Mouse (Mus musculus): ENCODE data around the gene Itgb8. TPM values are rescaled to one million over a fixed set of nuclear protein-coding genes. Genes with fewer than 3 reads are reported as not detected.

Itgb8 gene
- polyA plus RNA-seq, 1 experiment = 1.0 TPM

DNA sequence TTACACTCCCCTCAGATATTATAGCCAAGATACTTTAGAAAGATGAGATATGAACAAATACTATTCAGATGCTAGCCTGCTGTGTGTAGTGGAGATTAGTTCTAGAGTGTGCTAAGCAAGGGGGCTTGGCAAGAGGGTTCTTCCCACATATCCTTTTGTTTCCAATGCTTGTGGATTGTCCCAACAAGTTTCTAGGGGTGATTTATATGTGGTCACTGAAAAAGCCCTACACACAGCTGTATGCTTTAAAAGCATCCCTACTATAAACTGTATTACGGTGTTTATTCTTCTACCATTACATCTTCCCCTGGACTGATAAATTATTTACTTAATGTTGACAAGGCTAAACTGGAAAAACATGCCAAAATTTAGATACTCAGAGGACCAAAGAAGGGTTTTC lies 92.6 kb downstream of the Itgb8 start:
- no peak for DNase-seq (ENCODE audit: low spot score)

DNA sequence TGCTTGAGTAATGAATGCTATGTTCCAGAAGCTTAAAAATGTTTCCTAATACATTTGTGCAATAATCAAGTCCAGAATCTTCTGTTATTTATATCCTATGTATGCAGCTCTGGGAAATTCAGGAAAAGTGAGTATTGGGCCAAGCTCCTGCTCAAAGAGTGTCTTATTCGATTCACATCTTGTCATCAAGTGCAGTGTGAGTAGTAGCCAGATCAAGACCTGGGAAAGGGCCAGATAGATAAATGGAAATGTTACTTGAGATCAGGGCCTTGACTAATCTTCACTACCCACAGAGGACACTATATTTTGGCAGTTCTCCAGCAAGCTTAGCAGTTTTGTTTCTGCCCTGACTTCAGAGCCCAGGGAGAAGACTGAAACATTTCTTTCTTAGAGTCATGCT lies 100.7 kb downstream of the Itgb8 start:
- DNase-seq (ENCODE audit: low spot score) = no peak

DNA sequence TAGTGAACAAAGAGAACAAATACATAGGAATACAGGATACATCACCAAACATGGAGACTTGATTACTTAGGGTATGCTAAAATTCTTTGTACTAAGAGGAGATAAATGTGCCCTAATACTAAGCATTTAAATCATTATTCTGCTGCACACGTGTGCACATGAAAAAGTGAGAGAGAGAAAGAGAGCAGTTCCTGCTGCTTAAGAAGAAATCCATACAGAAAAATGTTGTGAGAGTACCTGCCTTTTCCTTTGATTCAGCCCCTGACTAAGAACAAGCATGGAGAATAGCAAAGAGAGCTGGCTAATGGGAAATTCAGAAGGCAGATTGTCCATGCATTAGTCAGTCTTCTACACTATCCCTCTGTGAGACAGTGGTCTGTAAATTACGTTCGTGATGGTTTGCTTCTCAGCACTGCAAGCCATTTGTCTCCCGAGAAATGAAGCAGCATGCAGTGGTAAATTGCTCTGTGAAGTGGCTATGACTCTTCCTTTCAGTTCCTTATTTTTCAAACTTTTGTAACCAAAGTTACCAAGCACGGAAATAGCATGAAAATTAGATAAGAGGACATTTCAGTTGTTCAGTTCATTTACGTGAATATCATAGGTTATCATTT lies 125.0 kb downstream of the Itgb8 start:
- DNase-seq (ENCODE audit: low spot score) = no peak

DNA sequence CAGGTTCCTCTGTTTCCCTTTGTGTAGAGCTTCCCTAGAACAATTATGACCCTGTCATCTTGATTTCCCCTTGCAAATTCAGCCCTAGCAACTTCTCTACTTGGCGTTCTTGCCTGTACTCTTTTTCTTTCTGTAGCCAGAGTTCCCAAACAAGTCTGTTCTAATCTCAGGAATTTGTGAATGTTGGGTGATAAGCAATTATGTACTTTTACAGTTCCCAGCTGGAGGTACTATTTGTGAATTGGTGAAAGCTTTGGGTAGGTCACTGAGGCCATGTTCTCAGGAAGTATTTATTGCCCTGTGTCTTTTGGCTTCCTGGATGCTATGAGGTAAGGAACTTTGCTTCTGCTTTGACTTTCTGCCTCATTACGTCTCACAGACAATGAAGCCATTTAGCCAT lies 128.5 kb downstream of the Itgb8 start:
- DNase-seq (ENCODE audit: low spot score) = no peak

Other genes starting within 250 kb of the Itgb8 start
- gene Macc1, start 75.5 kb upstream of the Itgb8 start, polyA plus RNA-seq (2012; rRNA removed) = 4.5 and 5.0 TPM in 2 replicates

Measured in urinary bladder, adult 2 months (tissue).